Mouse (Mus musculus): Measurements from ENCODE around the gene Mrgprf. TPM values are rescaled to one million over a fixed set of nuclear protein-coding genes. Genes with fewer than 3 reads are reported as not detected.

Mrgprf gene
- polyA plus RNA-seq, 1 experiment from 2014 or later = 0.55 TPM

- WGBS = 85% methylated on average over 5 of the region's 5 CpGs
- Histone ChIP-seq H3K4me1 (ENCODE audit: insufficient read depth) (no peaks in the 10 kb centered on the region), H3K9ac (no peak overlapping the region), H3K36me3 (ENCODE audit: insufficient read depth) (peaks cover 71% of the 10 kb centered on the region), H3K27ac (ENCODE audit: low read depth) (no peak overlapping the region), H3K4me3 (ENCODE audit: low read depth, low read length) (no peak overlapping the region), H3K4me2 (no peak overlapping the region), H3K9me3 (ENCODE audit: low read depth, low read length) (no peaks in the 10 kb centered on the region), H3K27me3 (ENCODE audit: insufficient read depth, low read length) (no peaks in the 10 kb centered on the region)
- no peak for DNase-seq
- ATAC-seq (ENCODE audit: insufficient read depth) = no peak
- no peak for TF ChIP-seq CTCF (IDR thresholded peaks at IDR 0.05; ENCODE audit: low read depth)
Measured at GRCm38 (mm10) chr7:145270955-145271354, 29.7 kb upstream of the Mrgprf start.

GRCm38 (mm10) chr7:145275488-145275887, 25.1 kb upstream of the Mrgprf start:
- Histone ChIP-seq H3K9me3 (ENCODE audit: low read depth, low read length) (no peaks in the 10 kb centered on the region), H3K4me2 (no peak overlapping the region), H3K9ac (no peak overlapping the region), H3K4me3 (ENCODE audit: low read depth, low read length) (no peak overlapping the region), H3K27ac (ENCODE audit: low read depth) (no peak overlapping the region), H3K27me3 (ENCODE audit: insufficient read depth, low read length) (no peaks in the 10 kb centered on the region), H3K4me1 (ENCODE audit: insufficient read depth) (no peaks in the 10 kb centered on the region), H3K36me3 (ENCODE audit: insufficient read depth) (peaks cover 65% of the 10 kb centered on the region)
- WGBS = 81% methylated on average over 3 of the region's 3 CpGs
- DNase-seq (no peak), ATAC-seq (ENCODE audit: insufficient read depth) (no peak)
- no peak for TF ChIP-seq CTCF (IDR thresholded peaks at IDR 0.05; ENCODE audit: low read depth)

- H3K4me1 ChIP-seq (ENCODE audit: insufficient read depth) = peaks cover 9% of the 10 kb centered on the region; the same call in 1 of the 2 replicates
Measured at GRCm38 (mm10) chr7:145281396-145281795, 19.2 kb upstream of the Mrgprf start.

GRCm38 (mm10) chr7:145283041-145283440, 17.6 kb upstream of the Mrgprf start:
- Histone ChIP-seq H3K4me2 (peak overlapping the region; percentile 81), H3K9me3 (ENCODE audit: low read depth, low read length) (no peaks in the 10 kb centered on the region), H3K27me3 (ENCODE audit: insufficient read depth, low read length) (no peaks in the 10 kb centered on the region), H3K4me3 (ENCODE audit: low read depth, low read length) (peak overlapping the region; percentile 54), H3K9ac (peak overlapping the region; percentile 67), H3K27ac (ENCODE audit: low read depth) (no peak overlapping the region), H3K4me1 (ENCODE audit: insufficient read depth) (peaks cover 9% of the 10 kb centered on the region; the same call in 1 of the 2 replicates), H3K36me3 (ENCODE audit: insufficient read depth) (peaks cover 22% of the 10 kb centered on the region; the same call in 1 of the 2 replicates)
- WGBS = 52% methylated on average over 4 of the region's 4 CpGs
- TF ChIP-seq CTCF (IDR thresholded peaks at IDR 0.05; ENCODE audit: low read depth) = no peak
- DNase-seq (no peak), ATAC-seq (ENCODE audit: insufficient read depth) (peak; percentile 20; the same call in 1 of the 2 replicates)

More at GRCm38 (mm10) chr7:145281396-145281795, 19.2 kb upstream of the Mrgprf start:
- DNase-seq (no peak), ATAC-seq (ENCODE audit: insufficient read depth) (no peak)
- 80% methylated on average over 4 of the region's 4 CpGs for WGBS
- H3K4me3 ChIP-seq (ENCODE audit: low read depth, low read length) = no peak overlapping the region
- no peak for TF ChIP-seq CTCF (IDR thresholded peaks at IDR 0.05; ENCODE audit: low read depth)
- H3K9ac ChIP-seq = no peak overlapping the region
- H3K36me3 ChIP-seq (ENCODE audit: insufficient read depth) = peaks cover 34% of the 10 kb centered on the region; the same call in 1 of the 2 replicates
- no peaks in the 10 kb centered on the region for H3K9me3 ChIP-seq (ENCODE audit: low read depth, low read length)
- H3K4me2 ChIP-seq = no peak overlapping the region
- H3K27me3 ChIP-seq (ENCODE audit: insufficient read depth, low read length) = no peaks in the 10 kb centered on the region
- no peak overlapping the region for H3K27ac ChIP-seq (ENCODE audit: low read depth)

- DNase-seq (peak; percentile 99), ATAC-seq (ENCODE audit: insufficient read depth) (peak; percentile 96)
- TF ChIP-seq CTCF (IDR thresholded peaks at IDR 0.05; ENCODE audit: low read depth) = peak; percentile 75
- Histone ChIP-seq H3K4me3 (ENCODE audit: low read depth, low read length) (peak within 1 kb of the TSS; percentile 54), H3K27me3 (ENCODE audit: insufficient read depth, low read length) (no peaks in the 10 kb centered on the region), H3K4me1 (ENCODE audit: insufficient read depth) (peaks cover 9% of the 10 kb centered on the region; the same call in 1 of the 2 replicates), H3K9ac (peak within 1 kb of the TSS; percentile 67), H3K9me3 (ENCODE audit: low read depth, low read length) (no peaks in the 10 kb centered on the region), H3K4me2 (peak within 1 kb of the TSS; percentile 81), H3K27ac (ENCODE audit: low read depth) (peak within 1 kb of the TSS; percentile 28; the same call in 1 of the 2 replicates), H3K36me3 (ENCODE audit: insufficient read depth) (peaks cover 16% of the 10 kb centered on the region; the same call in 1 of the 2 replicates)
- 3% methylated on average over 18 of the region's 18 CpGs for WGBS
Measured at GRCm38 (mm10) chr7:145283487-145284187, 17.0 kb upstream of the Mrgprf start, which contains the start of gene Tpcn2. TSS of gene Tpcn2 (minus strand) at chr7:145284011.

- DNase-seq (peak; percentile 34), ATAC-seq (ENCODE audit: insufficient read depth) (no peak)
- H3K27me3 ChIP-seq (ENCODE audit: insufficient read depth, low read length) = no peaks in the 10 kb centered on the region
- WGBS = 29% methylated on average over 3 of the region's 3 CpGs
- H3K4me3 ChIP-seq (ENCODE audit: low read depth, low read length) = peak overlapping the region; percentile 54
- H3K27ac ChIP-seq (ENCODE audit: low read depth) = no peak overlapping the region
- H3K9me3 ChIP-seq (ENCODE audit: low read depth, low read length) = no peaks in the 10 kb centered on the region
- no peak overlapping the region for H3K9ac ChIP-seq
- peaks cover 9% of the 10 kb centered on the region; the same call in 1 of the 2 replicates for H3K4me1 ChIP-seq (ENCODE audit: insufficient read depth)
- peaks cover 9% of the 10 kb centered on the region; the same call in 1 of the 2 replicates for H3K36me3 ChIP-seq (ENCODE audit: insufficient read depth)
- TF ChIP-seq CTCF (IDR thresholded peaks at IDR 0.05; ENCODE audit: low read depth) = no peak
- peak overlapping the region; percentile 81 for H3K4me2 ChIP-seq
Measured at GRCm38 (mm10) chr7:145284293-145284692, 16.3 kb upstream of the Mrgprf start.

GRCm38 (mm10) chr7:145285476-145285875, 15.2 kb upstream of the Mrgprf start:
- Histone ChIP-seq H3K27me3 (ENCODE audit: insufficient read depth, low read length) (no peaks in the 10 kb centered on the region), H3K36me3 (ENCODE audit: insufficient read depth) (no peaks in the 10 kb centered on the region), H3K9me3 (ENCODE audit: low read depth, low read length) (no peaks in the 10 kb centered on the region), H3K4me3 (ENCODE audit: low read depth, low read length) (no peak overlapping the region), H3K27ac (ENCODE audit: low read depth) (no peak overlapping the region), H3K9ac (no peak overlapping the region), H3K4me2 (no peak overlapping the region), H3K4me1 (ENCODE audit: insufficient read depth) (peaks cover 9% of the 10 kb centered on the region; the same call in 1 of the 2 replicates)
- DNase-seq = no peak
- no peak for ATAC-seq (ENCODE audit: insufficient read depth)
- TF ChIP-seq CTCF (IDR thresholded peaks at IDR 0.05; ENCODE audit: low read depth) = no peak
- WGBS = 79% methylated on average over 4 of the region's 4 CpGs

All from lung, embryonic 14.5 days (tissue).